Mouse (Mus musculus): ENCODE measurements around the gene Atg13. TPM values are rescaled to one million over a fixed set of nuclear protein-coding genes. Genes with fewer than 3 reads are reported as not detected.

The Atg13 gene
- polyA plus RNA-seq, 1 experiment from 2014 or later, result 20.9 TPM

GRCm38 (mm10) chr2:91673587-91673986 is 36.8 kb downstream of the Atg13 start:
- Histone ChIP-seq H3K27ac (ENCODE audit: low read depth) (no peak overlapping the region), H3K9me3 (ENCODE audit: low read depth, low read length) (no peaks in the 10 kb centered on the region), H3K4me1 (ENCODE audit: insufficient read depth) (no peaks in the 10 kb centered on the region), H3K4me3 (ENCODE audit: low read depth, low read length) (no peak overlapping the region), H3K9ac (no peak overlapping the region), H3K27me3 (ENCODE audit: insufficient read depth, low read length) (no peaks in the 10 kb centered on the region), H3K36me3 (ENCODE audit: insufficient read depth) (peaks cover 93% of the 10 kb centered on the region), H3K4me2 (no peak overlapping the region)
- DNase-seq (no peak), ATAC-seq (ENCODE audit: insufficient read depth) (no peak)
- WGBS, result 95% methylated on average over 2 of the region's 2 CpGs
- TF ChIP-seq CTCF (IDR thresholded peaks at IDR 0.05; ENCODE audit: low read depth), result no peak

GRCm38 (mm10) chr2:91670038-91670437 is 40.3 kb downstream of the Atg13 start:
- 82% methylated on average over 6 of the region's 6 CpGs for WGBS
- Histone ChIP-seq H3K9ac (no peak overlapping the region), H3K27ac (ENCODE audit: low read depth) (no peak overlapping the region), H3K27me3 (ENCODE audit: insufficient read depth, low read length) (no peaks in the 10 kb centered on the region), H3K4me1 (ENCODE audit: insufficient read depth) (no peaks in the 10 kb centered on the region), H3K4me3 (ENCODE audit: low read depth, low read length) (no peak overlapping the region), H3K4me2 (no peak overlapping the region), H3K36me3 (ENCODE audit: insufficient read depth) (peaks cover 90% of the 10 kb centered on the region), H3K9me3 (ENCODE audit: low read depth, low read length) (no peaks in the 10 kb centered on the region)
- ATAC-seq (ENCODE audit: insufficient read depth) (no peak), DNase-seq (no peak)
- no peak for TF ChIP-seq CTCF (IDR thresholded peaks at IDR 0.05; ENCODE audit: low read depth)

DNA sequence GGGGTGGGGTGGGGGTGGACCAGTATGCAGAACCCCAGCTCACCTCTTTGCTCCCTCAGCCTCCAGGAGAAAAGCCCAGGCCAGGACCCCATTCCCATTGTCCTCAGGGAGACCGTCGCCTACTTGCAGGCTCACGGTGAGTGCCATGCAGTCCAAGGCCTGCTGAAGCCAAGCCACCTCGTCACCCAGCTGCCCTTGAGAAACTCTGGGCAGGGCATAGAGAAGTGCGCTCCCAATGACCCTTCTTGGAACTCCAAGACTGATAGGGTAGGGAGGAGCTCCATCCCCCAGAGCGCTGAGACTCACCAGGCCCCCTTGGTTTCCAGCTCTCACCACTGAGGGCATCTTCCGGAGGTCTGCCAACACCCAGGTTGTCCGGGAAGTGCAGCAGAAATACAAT is 41.0 kb downstream of the Atg13 start:
- Histone ChIP-seq H3K4me1 (ENCODE audit: insufficient read depth) (no peaks in the 10 kb centered on the region), H3K9me3 (ENCODE audit: low read depth, low read length) (no peaks in the 10 kb centered on the region), H3K27me3 (ENCODE audit: insufficient read depth, low read length) (no peaks in the 10 kb centered on the region), H3K9ac (no peak overlapping the region), H3K36me3 (ENCODE audit: insufficient read depth) (peaks cover 90% of the 10 kb centered on the region), H3K4me2 (no peak overlapping the region), H3K4me3 (ENCODE audit: low read depth, low read length) (no peak overlapping the region), H3K27ac (ENCODE audit: low read depth) (no peak overlapping the region)
- no peak for TF ChIP-seq CTCF (IDR thresholded peaks at IDR 0.05; ENCODE audit: low read depth)
- no peak for DNase-seq
- WGBS, result 88% methylated on average over 8 of the region's 8 CpGs
- ATAC-seq (ENCODE audit: insufficient read depth), result no peak

DNA sequence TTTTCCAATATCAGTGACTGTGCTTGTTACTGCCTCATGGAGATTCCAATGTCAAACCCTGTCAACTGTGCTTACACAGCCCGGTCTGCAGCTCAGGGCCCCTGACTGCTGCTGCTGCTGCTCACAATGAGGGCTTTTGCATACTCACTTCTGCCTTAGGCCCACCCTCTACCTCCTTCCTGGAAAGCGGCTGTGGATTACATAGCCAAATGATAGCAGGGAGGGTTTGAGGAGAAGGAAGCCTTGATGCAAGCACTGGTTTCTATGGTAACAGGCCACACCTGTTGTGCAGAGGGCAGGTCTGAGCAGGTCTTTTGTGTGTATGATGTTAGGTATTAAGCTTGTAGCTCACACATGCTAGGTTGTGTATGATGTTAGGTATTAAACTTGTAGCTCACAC is 42.6 kb downstream of the Atg13 start:
- Histone ChIP-seq H3K27ac (ENCODE audit: low read depth) (no peak overlapping the region), H3K9me3 (ENCODE audit: low read depth, low read length) (no peaks in the 10 kb centered on the region), H3K4me3 (ENCODE audit: low read depth, low read length) (no peak overlapping the region), H3K4me1 (ENCODE audit: insufficient read depth) (no peaks in the 10 kb centered on the region), H3K9ac (no peak overlapping the region), H3K27me3 (ENCODE audit: insufficient read depth, low read length) (no peaks in the 10 kb centered on the region), H3K36me3 (ENCODE audit: insufficient read depth) (peaks cover 90% of the 10 kb centered on the region), H3K4me2 (no peak overlapping the region)
- DNase-seq (no peak), ATAC-seq (ENCODE audit: insufficient read depth) (no peak)
- TF ChIP-seq CTCF (IDR thresholded peaks at IDR 0.05; ENCODE audit: low read depth), result no peak
- 54% methylated on average over 2 of the region's 2 CpGs for WGBS

GRCm38 (mm10) chr2:91666386-91666910 is 43.9 kb downstream of the Atg13 start:
- Histone ChIP-seq H3K36me3 (ENCODE audit: insufficient read depth) (peaks cover 89% of the 10 kb centered on the region), H3K27ac (ENCODE audit: low read depth) (no peak overlapping the region)

GRCm38 (mm10) chr2:91664780-91665179 is 45.6 kb downstream of the Atg13 start:
- Histone ChIP-seq H3K27ac (ENCODE audit: low read depth) (no peak overlapping the region), H3K36me3 (ENCODE audit: insufficient read depth) (peaks cover 81% of the 10 kb centered on the region), H3K27me3 (ENCODE audit: insufficient read depth, low read length) (no peaks in the 10 kb centered on the region), H3K4me3 (ENCODE audit: low read depth, low read length) (no peak overlapping the region), H3K4me2 (no peak overlapping the region), H3K4me1 (ENCODE audit: insufficient read depth) (no peaks in the 10 kb centered on the region), H3K9ac (no peak overlapping the region), H3K9me3 (ENCODE audit: low read depth, low read length) (no peaks in the 10 kb centered on the region)
- TF ChIP-seq CTCF (IDR thresholded peaks at IDR 0.05; ENCODE audit: low read depth), result no peak
- no peak for DNase-seq
- no peak for ATAC-seq (ENCODE audit: insufficient read depth)

More at GRCm38 (mm10) chr2:91666386-91666910, 43.9 kb downstream of the Atg13 start:
- Histone ChIP-seq H3K9me3 (ENCODE audit: low read depth, low read length) (no peaks in the 10 kb centered on the region), H3K9ac (no peak overlapping the region), H3K27me3 (ENCODE audit: insufficient read depth, low read length) (no peaks in the 10 kb centered on the region), H3K4me3 (ENCODE audit: low read depth, low read length) (no peak overlapping the region), H3K4me2 (no peak overlapping the region), H3K4me1 (ENCODE audit: insufficient read depth) (no peaks in the 10 kb centered on the region)
- ATAC-seq (ENCODE audit: insufficient read depth) (no peak), DNase-seq (no peak)
- 87% methylated on average over 6 of the region's 6 CpGs for WGBS
- no peak for TF ChIP-seq CTCF (IDR thresholded peaks at IDR 0.05; ENCODE audit: low read depth)

- Histone ChIP-seq H3K4me2 (no peak overlapping the region), H3K36me3 (ENCODE audit: insufficient read depth) (peaks cover 82% of the 10 kb centered on the region), H3K9ac (no peak overlapping the region), H3K27me3 (ENCODE audit: insufficient read depth, low read length) (no peaks in the 10 kb centered on the region), H3K4me1 (ENCODE audit: insufficient read depth) (0 out of 2 replicates have a peak, but pooled peaks cover 5% of the 10 kb centered on the region), H3K4me3 (ENCODE audit: low read depth, low read length) (no peak overlapping the region), H3K27ac (ENCODE audit: low read depth) (no peak overlapping the region), H3K9me3 (ENCODE audit: low read depth, low read length) (no peaks in the 10 kb centered on the region)
- ATAC-seq (ENCODE audit: insufficient read depth) (no peak), DNase-seq (no peak)
- no peak for TF ChIP-seq CTCF (IDR thresholded peaks at IDR 0.05; ENCODE audit: low read depth)
- WGBS, result 92% methylated on average over 6 of the region's 6 CpGs
These were observed 49.4 kb downstream of the Atg13 start for GRCm38 (mm10) chr2:91660981-91661380.

DNA sequence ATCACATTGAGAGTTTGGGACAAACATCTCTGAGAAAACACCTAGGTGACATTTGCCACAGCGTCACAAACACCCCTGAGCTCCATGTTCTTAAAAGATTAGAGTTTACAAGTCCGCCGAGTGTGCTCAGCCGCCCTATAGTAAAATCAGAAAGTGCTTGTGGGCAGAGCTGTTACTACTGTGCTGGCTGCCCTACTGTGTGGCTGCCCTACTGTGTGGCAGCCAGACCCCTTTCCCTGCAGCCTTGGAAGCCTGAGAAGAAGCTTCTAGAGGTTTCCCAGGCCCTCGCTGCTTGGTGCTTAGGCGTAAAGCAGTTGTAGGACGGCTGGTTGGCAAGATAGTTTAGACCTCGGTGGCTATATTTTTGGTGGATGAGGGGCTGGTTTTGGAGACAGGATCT is 50.7 kb downstream of the Atg13 start:
- Histone ChIP-seq H3K4me2 (no peak overlapping the region), H3K27me3 (ENCODE audit: insufficient read depth, low read length) (no peaks in the 10 kb centered on the region), H3K9me3 (ENCODE audit: low read depth, low read length) (no peaks in the 10 kb centered on the region), H3K9ac (no peak overlapping the region), H3K36me3 (ENCODE audit: insufficient read depth) (peaks cover 85% of the 10 kb centered on the region), H3K4me1 (ENCODE audit: insufficient read depth) (0 out of 2 replicates have a peak, but pooled peaks cover 6% of the 10 kb centered on the region), H3K27ac (ENCODE audit: low read depth) (no peak overlapping the region), H3K4me3 (ENCODE audit: low read depth, low read length) (no peak overlapping the region)
- no peak for ATAC-seq (ENCODE audit: insufficient read depth)
- no peak for DNase-seq
- WGBS, result 93% methylated on average over 8 of the region's 8 CpGs
- TF ChIP-seq CTCF (IDR thresholded peaks at IDR 0.05; ENCODE audit: low read depth), result no peak

Measured in lung, embryonic 14.5 days (tissue).